Mouse (Mus musculus) liver, postnatal 0 days (tissue): ENCODE data around the gene Cdc34b.
A peak's percentile ranks its signal among the peaks of the same experiment; 100 is the strongest.

Experiments used
- CTCF ChIP-seq: sonication (generic); IDR thresholded peaks from 2 replicates; pipeline ENCODE4 v1.5.1; 2016; ENCODE audit warnings: antibody characterized with exemption, low read depth
- EP300 ChIP-seq: IDR thresholded peaks from 2 replicates; pipeline ENCODE4 v1.6.1; 2016; ENCODE audit warnings: antibody characterized with exemption, low read depth, mild to moderate bottlenecking

- TF ChIP-seq CTCF: peak; percentile 41
- no peak for TF ChIP-seq EP300
These were observed 32.3 kb downstream of the Cdc34b start for GRCm38 (mm10) chr11:94773851-94774250.
